Mouse (Mus musculus): ENCODE data around the gene S100a3. TPM values are rescaled to one million over a fixed set of nuclear protein-coding genes. Genes with fewer than 3 reads are reported as not detected.

The S100a3 gene
- polyA plus RNA-seq, 1 experiment, result 2.5 TPM

- Histone ChIP-seq H3K36me3 (ENCODE audit: control insufficient read depth, insufficient read depth, low read length, poor library complexity, severe bottlenecking) (no peaks in the 10 kb centered on the region), H3K9ac (ENCODE audit: low read depth, poor library complexity, severe bottlenecking) (no peak overlapping the region), H3K27me3 (ENCODE audit: control insufficient read depth, insufficient read depth, low read length, poor library complexity, severe bottlenecking) (no peaks in the 10 kb centered on the region), H3K9me3 (replicated peaks; ENCODE audit: control insufficient read depth, insufficient read depth, low read length, poor library complexity, severe bottlenecking) (no peaks in the 10 kb centered on the region), H3K4me3 (ENCODE audit: low read depth, low read length) (no peak overlapping the region), H3K4me1 (ENCODE audit: control insufficient read depth, insufficient read depth, low read length) (peaks cover 2% of the 10 kb centered on the region), H3K27ac (ENCODE audit: insufficient read depth, low read length) (no peak overlapping the region)
- no peak for TF ChIP-seq POLR2A (IDR thresholded peaks at IDR 0.05; ENCODE audit: insufficient read depth, low read length)
Measured at GRCm38 (mm10) chr3:90615911-90616310, 55.5 kb downstream of the S100a3 start.

GRCm38 (mm10) chr3:90617586-90617985, 57.2 kb downstream of the S100a3 start:
- Histone ChIP-seq H3K9me3 (replicated peaks; ENCODE audit: control insufficient read depth, insufficient read depth, low read length, poor library complexity, severe bottlenecking) (no peaks in the 10 kb centered on the region), H3K4me3 (ENCODE audit: low read depth, low read length) (no peak overlapping the region), H3K9ac (ENCODE audit: low read depth, poor library complexity, severe bottlenecking) (no peak overlapping the region), H3K4me1 (ENCODE audit: control insufficient read depth, insufficient read depth, low read length) (peaks cover 2% of the 10 kb centered on the region), H3K27me3 (ENCODE audit: control insufficient read depth, insufficient read depth, low read length, poor library complexity, severe bottlenecking) (no peaks in the 10 kb centered on the region), H3K27ac (ENCODE audit: insufficient read depth, low read length) (no peak overlapping the region), H3K36me3 (ENCODE audit: control insufficient read depth, insufficient read depth, low read length, poor library complexity, severe bottlenecking) (no peaks in the 10 kb centered on the region)
- TF ChIP-seq CTCF (IDR thresholded peaks at IDR 0.05; ENCODE audit: low read depth, low read length), result peak; percentile 39
- no peak for TF ChIP-seq EP300 (IDR thresholded peaks at IDR 0.05; ENCODE audit: insufficient read depth, low read depth, low read length)

GRCm38 (mm10) chr3:90621552-90621951, 61.2 kb downstream of the S100a3 start:
- Histone ChIP-seq H3K36me3 (ENCODE audit: control insufficient read depth, insufficient read depth, low read length, poor library complexity, severe bottlenecking) (no peaks in the 10 kb centered on the region), H3K4me3 (ENCODE audit: low read depth, low read length) (no peak overlapping the region), H3K27me3 (ENCODE audit: control insufficient read depth, insufficient read depth, low read length, poor library complexity, severe bottlenecking) (no peaks in the 10 kb centered on the region), H3K9me3 (replicated peaks; ENCODE audit: control insufficient read depth, insufficient read depth, low read length, poor library complexity, severe bottlenecking) (no peaks in the 10 kb centered on the region), H3K4me1 (ENCODE audit: control insufficient read depth, insufficient read depth, low read length) (no peaks in the 10 kb centered on the region), H3K9ac (ENCODE audit: low read depth, poor library complexity, severe bottlenecking) (no peak overlapping the region), H3K27ac (ENCODE audit: insufficient read depth, low read length) (no peak overlapping the region)
- no peak for TF ChIP-seq EP300 (IDR thresholded peaks at IDR 0.05; ENCODE audit: insufficient read depth, low read depth, low read length)
- no peak for TF ChIP-seq POLR2A (IDR thresholded peaks at IDR 0.05; ENCODE audit: insufficient read depth, low read length)
- TF ChIP-seq CTCF (IDR thresholded peaks at IDR 0.05; ENCODE audit: low read depth, low read length), result no peak

- Histone ChIP-seq H3K36me3 (ENCODE audit: control insufficient read depth, insufficient read depth, low read length, poor library complexity, severe bottlenecking) (no peaks in the 10 kb centered on the region), H3K9me3 (replicated peaks; ENCODE audit: control insufficient read depth, insufficient read depth, low read length, poor library complexity, severe bottlenecking) (no peaks in the 10 kb centered on the region), H3K27me3 (ENCODE audit: control insufficient read depth, insufficient read depth, low read length, poor library complexity, severe bottlenecking) (no peaks in the 10 kb centered on the region), H3K27ac (ENCODE audit: insufficient read depth, low read length) (no peak overlapping the region), H3K4me3 (ENCODE audit: low read depth, low read length) (no peak overlapping the region), H3K9ac (ENCODE audit: low read depth, poor library complexity, severe bottlenecking) (no peak overlapping the region), H3K4me1 (ENCODE audit: control insufficient read depth, insufficient read depth, low read length) (no peaks in the 10 kb centered on the region)
- TF ChIP-seq EP300 (IDR thresholded peaks at IDR 0.05; ENCODE audit: insufficient read depth, low read depth, low read length) (no peak), CTCF (IDR thresholded peaks at IDR 0.05; ENCODE audit: low read depth, low read length) (no peak), POLR2A (IDR thresholded peaks at IDR 0.05; ENCODE audit: insufficient read depth, low read length) (no peak)
Measured at GRCm38 (mm10) chr3:90623435-90624071, 63.2 kb downstream of the S100a3 start.

GRCm38 (mm10) chr3:90625496-90625895, 65.1 kb downstream of the S100a3 start:
- Histone ChIP-seq H3K4me3 (ENCODE audit: low read depth, low read length) (no peak overlapping the region), H3K36me3 (ENCODE audit: control insufficient read depth, insufficient read depth, low read length, poor library complexity, severe bottlenecking) (no peaks in the 10 kb centered on the region), H3K9me3 (replicated peaks; ENCODE audit: control insufficient read depth, insufficient read depth, low read length, poor library complexity, severe bottlenecking) (no peaks in the 10 kb centered on the region), H3K27me3 (ENCODE audit: control insufficient read depth, insufficient read depth, low read length, poor library complexity, severe bottlenecking) (no peaks in the 10 kb centered on the region), H3K9ac (ENCODE audit: low read depth, poor library complexity, severe bottlenecking) (no peak overlapping the region), H3K4me1 (ENCODE audit: control insufficient read depth, insufficient read depth, low read length) (no peaks in the 10 kb centered on the region), H3K27ac (ENCODE audit: insufficient read depth, low read length) (no peak overlapping the region)
- no peak for TF ChIP-seq CTCF (IDR thresholded peaks at IDR 0.05; ENCODE audit: low read depth, low read length)
- TF ChIP-seq POLR2A (IDR thresholded peaks at IDR 0.05; ENCODE audit: insufficient read depth, low read length), result no peak
- no peak for TF ChIP-seq EP300 (IDR thresholded peaks at IDR 0.05; ENCODE audit: insufficient read depth, low read depth, low read length)

GRCm38 (mm10) chr3:90626266-90627021, 66.1 kb downstream of the S100a3 start:
- no peak overlapping the region for H3K27ac ChIP-seq (ENCODE audit: insufficient read depth, low read length)
- TF ChIP-seq POLR2A (IDR thresholded peaks at IDR 0.05; ENCODE audit: insufficient read depth, low read length) (no peak), EP300 (IDR thresholded peaks at IDR 0.05; ENCODE audit: insufficient read depth, low read depth, low read length) (no peak), CTCF (IDR thresholded peaks at IDR 0.05; ENCODE audit: low read depth, low read length) (no peak)
- H3K27me3 ChIP-seq (ENCODE audit: control insufficient read depth, insufficient read depth, low read length, poor library complexity, severe bottlenecking), result no peaks in the 10 kb centered on the region

More at GRCm38 (mm10) chr3:90626266-90627021, 66.1 kb downstream of the S100a3 start:
- H3K9me3 ChIP-seq (replicated peaks; ENCODE audit: control insufficient read depth, insufficient read depth, low read length, poor library complexity, severe bottlenecking), result no peaks in the 10 kb centered on the region
- no peak overlapping the region for H3K9ac ChIP-seq (ENCODE audit: low read depth, poor library complexity, severe bottlenecking)
- no peaks in the 10 kb centered on the region for H3K4me1 ChIP-seq (ENCODE audit: control insufficient read depth, insufficient read depth, low read length)
- H3K36me3 ChIP-seq (ENCODE audit: control insufficient read depth, insufficient read depth, low read length, poor library complexity, severe bottlenecking), result no peaks in the 10 kb centered on the region
- H3K4me3 ChIP-seq (ENCODE audit: low read depth, low read length), result no peak overlapping the region

Data from ES-Bruce4 (cell line).